Mouse (Mus musculus) CH12.LX (cell line): Measurements from ENCODE around the gene Hacd4.

Source experiments
- CTCF ChIP-seq, 2 experiments: IDR thresholded peaks in 1 of 2; conservative IDR thresholded peaks in 1 of 2; 2 replicates each; pipeline ENCODE4 v1.5.1; 2011 to 2012; ENCODE audit warnings: low read depth in 2 of 2, low read length in 2 of 2, improper control_type of control experiment in 1 of 2, inconsistent platforms in 1 of 2, mild to moderate bottlenecking in 1 of 2, moderate library complexity in 1 of 2
- E2F4 ChIP-seq: IDR thresholded peaks from 2 replicates; pipeline ENCODE4 v1.6.1; 2011; ENCODE audit warnings: low read depth, low read length, improper control_type of control experiment; ENCODE audit not compliant: insufficient replicate concordance
- POLR2A ChIP-seq: IDR thresholded peaks from 2 replicates; pipeline ENCODE4 v1.6.1; 2011; ENCODE audit warnings: low read depth, mild to moderate bottlenecking, improper control_type of control experiment, low read length
- SMC3 ChIP-seq: IDR thresholded peaks from 2 replicates; pipeline ENCODE4 v1.6.1; 2011; ENCODE audit warnings: low read depth, low read length, improper control_type of control experiment
- ZMIZ1 ChIP-seq: IDR thresholded peaks from 2 replicates; pipeline ENCODE4 v1.6.1; 2012; ENCODE audit warnings: low read depth, mild to moderate bottlenecking, inconsistent platforms, low read length, improper control_type of control experiment

DNA sequence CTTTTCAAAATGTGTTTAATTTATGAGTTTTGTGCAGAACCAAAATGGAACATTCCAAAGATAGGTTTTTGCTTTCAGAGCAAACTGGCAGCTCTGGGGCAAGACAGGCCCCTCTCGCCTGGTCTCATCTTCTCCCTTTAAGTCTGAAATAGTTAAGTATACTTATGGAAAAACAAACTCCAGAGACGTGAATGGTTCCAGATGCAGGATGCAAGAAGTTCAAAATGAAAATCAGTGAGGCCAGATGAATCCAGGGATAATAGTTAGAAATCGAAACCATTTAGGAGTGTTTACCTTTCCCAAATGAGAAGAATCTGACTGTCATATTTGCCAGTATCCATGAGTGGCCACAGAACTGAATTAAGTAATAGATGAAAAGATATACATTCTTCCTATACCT is 1.6 kb downstream of the Hacd4 start:
- no peak for TF ChIP-seq E2F4
- no peak for TF ChIP-seq CTCF (conservative IDR thresholded peaks at IDR 0.05 in 1 of 2, IDR thresholded peaks at IDR 0.05 in 1 of 2; ENCODE audit: low read depth in 2 of 2, low read length in 2 of 2)
- no peak for TF ChIP-seq ZMIZ1
- no peak for TF ChIP-seq SMC3
- no peak for TF ChIP-seq POLR2A
